In genomic region chr5:76139171-76139671, GRCm38 (mm10) we compare ENCODE assay signal across 8 mouse cellular contexts. TPM values are rescaled to one million over a fixed set of nuclear protein-coding genes. Genes with fewer than 3 reads are reported as not detected.
DNase-seq lines count a peak whose midpoint lies in the region; TF ChIP-seq lines count a peak whose summit lies in the region.

No protein-coding gene starts in this region.

- intact Hi-C loops in heart, postnatal 25 days (cut with DNase I): no loop called here
- intact Hi-C loops in heart, adult 2 months (cut with DNase I): loop anchor here (2.0 kb wide), 1 partner anchor 44 kb away; the partner anchor contains the start of gene Tmem165

- peak; percentile 96 for DNase-seq in heart, adult 11 months
- DNase-seq in heart, postnatal 25 days (ENCODE audit: low spot score): no peak
- peak; percentile 6 for DNase-seq in MN1 (ENCODE audit: low spot score)
- peak; percentile 37 to 43 for DNase-seq in heart, adult 2 months
- DNase-seq in limb, embryonic 10.5 days (ENCODE audit: low spot score): no peak
- DNase-seq in urinary bladder, postnatal 10 days (ENCODE audit: low spot score): no peak
- no peak for DNase-seq in thymus, postnatal 4 days

- no peak for TF ChIP-seq EP300 in heart, adult 2 months (IDR thresholded peaks at IDR 0.05; ENCODE audit: insufficient read depth, low read depth, low read length)

- H3K27me3 ChIP-seq in heart, adult 2 months (ENCODE audit: control insufficient read depth, insufficient read depth, low read length): no peaks in the 10 kb centered on the region
- H3K27me3 ChIP-seq in limb, embryonic 10.5 days (ENCODE audit: low read depth, poor library complexity, severe bottlenecking): no peaks in the 10 kb centered on the region
- no peaks in the 10 kb centered on the region for H3K27me3 ChIP-seq in myocyte (ENCODE audit: control insufficient read depth, insufficient read depth, insufficient read length)

- WGBS in heart, adult 2 months: 41% methylated on average over 7 of the region's 7 CpGs
- 56% methylated on average over 7 of the region's 7 CpGs for WGBS in limb, embryonic 10.5 days

- H3K4me1 ChIP-seq in heart, adult 2 months (ENCODE audit: control insufficient read depth, insufficient read depth, low read length): peaks cover 8% of the 10 kb centered on the region
- H3K4me1 ChIP-seq in limb, embryonic 10.5 days: peaks cover 9% of the 10 kb centered on the region

- H3K9me3 ChIP-seq in limb, embryonic 10.5 days (replicated peaks): no peaks in the 10 kb centered on the region

- H3ac ChIP-seq in myocyte (ENCODE audit: control insufficient read depth, insufficient read length): no peak overlapping the region

- TF ChIP-seq CTCF in heart, adult 2 months (IDR thresholded peaks at IDR 0.05): no peak

- H3K27ac ChIP-seq in heart, adult 2 months: peak overlapping the region; percentile 100
- 0 out of 2 replicates have a peak overlapping the region, but pooled peaks have one; percentile 97 for H3K27ac ChIP-seq in limb, embryonic 10.5 days

- no peak for TF ChIP-seq POLR2A in heart, adult 2 months (IDR thresholded peaks at IDR 0.05; ENCODE audit: insufficient read depth, low read depth, low read length)
- no peak for TF ChIP-seq POLR2A in myocyte (IDR thresholded peaks at IDR 0.05; ENCODE audit: insufficient read length, low read depth)

- no peak overlapping the region for H3K4me3 ChIP-seq in heart, adult 2 months
- peak overlapping the region; percentile 79; the same call in 1 of the 2 replicates for H3K4me3 ChIP-seq in limb, embryonic 10.5 days
- peak overlapping the region; percentile 57 for H3K4me3 ChIP-seq in myocyte

- H3K9ac ChIP-seq in heart, adult 2 months (ENCODE audit: low read depth, low read length): no peak overlapping the region

- no peaks in the 10 kb centered on the region for H3K79me2 ChIP-seq in heart, adult 2 months (replicated peaks; ENCODE audit: control insufficient read depth, insufficient read depth, low read length)
- H3K79me2 ChIP-seq in myocyte (ENCODE audit: control insufficient read depth, insufficient read depth): peaks cover 7% of the 10 kb centered on the region

- H3K36me3 ChIP-seq in heart, adult 2 months (ENCODE audit: control insufficient read depth, insufficient read depth, low read length): no peaks in the 10 kb centered on the region
- no peaks in the 10 kb centered on the region for H3K36me3 ChIP-seq in limb, embryonic 10.5 days
- H3K36me3 ChIP-seq in myocyte (ENCODE audit: control insufficient read depth, insufficient read depth): no peaks in the 10 kb centered on the region

- no peak overlapping the region for H3K4me2 ChIP-seq in myocyte (ENCODE audit: low read depth)

TF ChIP-seq in myocyte, 11 proteins besides CTCF, POLR2A, EP300 and RAD21:
- no peak for TF ChIP-seq E2F4 (IDR thresholded peaks at IDR 0.05; ENCODE audit: insufficient read depth)
- no peak for TF ChIP-seq TCF12 (IDR thresholded peaks at IDR 0.05; ENCODE audit: insufficient read depth, poor library complexity, severe bottlenecking)
- no peak for TF ChIP-seq TCF3 (IDR thresholded peaks at IDR 0.05; ENCODE audit: insufficient read length, low read depth)
- TF ChIP-seq MAX (IDR thresholded peaks at IDR 0.05; ENCODE audit: low read depth): no peak
- TF ChIP-seq POLR2AphosphoS2 (IDR thresholded peaks at IDR 0.05; ENCODE audit: insufficient read length, low read depth): no peak
- TF ChIP-seq REST (IDR thresholded peaks at IDR 0.05; ENCODE audit: insufficient read depth, insufficient read length): no peak
- TF ChIP-seq MYOD1 (IDR thresholded peaks at IDR 0.05; ENCODE audit: control insufficient read depth in 1 of 3, insufficient read length in 2 of 3, low read depth in 2 of 3): no peak
- TF ChIP-seq CEBPB (IDR thresholded peaks at IDR 0.05; ENCODE audit: insufficient read depth, poor library complexity, severe bottlenecking): no peak
- no peak for TF ChIP-seq SRF (IDR thresholded peaks at IDR 0.05; ENCODE audit: control insufficient read depth, insufficient read length, low read depth)
- TF ChIP-seq USF1 (IDR thresholded peaks at IDR 0.05; ENCODE audit: low read depth): no peak

RNA-seq across cellular contexts. Expression of gene Srd5a3, which starts 0.8 kb away (rescaled TPM):
- total RNA-seq in heart, postnatal 25 days (2021): 10 to 100 TPM in 1 of 2 experiments, 1 to 10 TPM in 1; 7.9 to 10.4 TPM
- total RNA-seq in heart, adult 2 months (2021): 10 to 100 TPM in 1 of 2 experiments, 1 to 10 TPM in 1; 8.6 to 10.0 TPM
- 17.0 and 26.1 TPM in 2 replicates for polyA plus RNA-seq in heart, adult 2 months (2012; rRNA removed)
- polyA plus RNA-seq in limb, embryonic 10.5 days (2016; fragmentation: Nextera tagmentation; extraction: Ambion mirVana): 23.1 and 23.2 TPM in 2 replicates
- polyA plus RNA-seq in myocyte (2012; fragmentation: generic; extraction: Trizol): 12.0 TPM

RNA-seq across cellular contexts. Expression of gene Tmem165, which starts 44.5 kb away (rescaled TPM):
- 10 to 100 TPM; 18.4 to 22.8 TPM for total RNA-seq in heart, postnatal 25 days (2021)
- total RNA-seq in heart, adult 2 months (2021): 10 to 100 TPM; 17.9 to 19.0 TPM
- 21.5 and 25.9 TPM in 2 replicates for polyA plus RNA-seq in heart, adult 2 months (2012; rRNA removed)
- 67.7 and 79.7 TPM in 2 replicates for polyA plus RNA-seq in limb, embryonic 10.5 days (2016; fragmentation: Nextera tagmentation; extraction: Ambion mirVana)
- polyA plus RNA-seq in myocyte (2012; fragmentation: generic; extraction: Trizol): 28.1 TPM

Comparison
In these comparisons a context has a peak if more than half of its experiments do, and no peak if none do; other contexts are left out.
1. DNase-seq: peak in heart, adult 11 months (single experiment), MN1 (single experiment) and heart, adult 2 months (2 of 2); none in heart, postnatal 25 days (single experiment), limb, embryonic 10.5 days (single experiment), urinary bladder, postnatal 10 days (single experiment) and thymus, postnatal 4 days (single experiment).